Mouse (Mus musculus) cortical plate, adult 2 months (tissue): ENCODE results near the gene Dmrtb1. TPM values are rescaled to one million over a fixed set of nuclear protein-coding genes. Genes with fewer than 3 reads are reported as not detected.

ENCODE experiments used
- H3K27ac ChIP-seq: fragments of 200-500 bp; 2 replicates; pipeline ENCODE4 v1.5.1; 2012; ENCODE audit warnings: low read length, control low read depth, inconsistent platforms; ENCODE audit not compliant: insufficient read depth
- H3K4me1 ChIP-seq: fragments of 200-500 bp; 2 replicates; pipeline ENCODE4 v1.6.1; 2011; ENCODE audit warnings: low read length; ENCODE audit not compliant: control insufficient read depth, insufficient read depth
- H3K4me3 ChIP-seq: fragments of 200-500 bp; 2 replicates; pipeline ENCODE4 v1.5.1; 2011; ENCODE audit warnings: mild to moderate bottlenecking, low read length, control low read depth; ENCODE audit not compliant: insufficient read depth
- CTCF ChIP-seq: fragments of 200-500 bp; IDR thresholded peaks from 2 replicates; pipeline ENCODE4 v1.5.1; 2011; ENCODE audit warnings: mild to moderate bottlenecking, control low read depth, low read length; ENCODE audit not compliant: insufficient read depth; ENCODE audit errors: extremely low read depth
- POLR2A ChIP-seq: fragments of 200-500 bp; IDR thresholded peaks from 2 replicates; pipeline ENCODE4 v1.6.1; 2011; ENCODE audit warnings: mild to moderate bottlenecking, low read length, control low read depth; ENCODE audit not compliant: insufficient read depth; ENCODE audit errors: extremely low read depth
- polyA plus RNA-seq: library from polyadenylated mRNA; depleted of rRNA; stranded (reverse); fragments of >200 nt; gene quantifications from 2 replicates; pipeline ENCODE4 v1.2.3, GENCODE M21; 2012

Gene Dmrtb1
- polyA plus RNA-seq, 1 experiment: 1.6 TPM

DNA sequence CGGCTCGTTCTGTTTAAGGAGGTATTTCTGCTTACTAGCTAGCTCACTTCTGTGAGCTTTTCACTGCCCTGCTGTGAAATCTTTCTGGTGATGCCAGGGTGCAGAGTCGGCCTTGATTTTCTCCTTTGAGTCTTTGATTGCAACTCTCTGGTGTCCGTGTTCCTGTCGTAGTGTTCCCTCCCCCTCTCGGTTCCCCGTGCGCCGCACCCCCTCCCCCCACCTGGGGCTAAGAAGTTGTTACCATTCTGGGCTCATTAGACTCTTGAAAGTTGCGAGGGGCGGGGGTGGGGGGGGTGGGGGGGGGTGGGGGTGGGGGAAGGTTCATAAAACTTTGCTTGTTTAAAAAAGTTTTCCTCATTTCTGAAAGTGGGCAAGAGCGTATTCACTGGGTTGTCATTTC lies 3.1 kb upstream of the Dmrtb1 start:
- no peak overlapping the region for H3K4me3 ChIP-seq
- no peak overlapping the region for H3K27ac ChIP-seq
- TF ChIP-seq POLR2A: no peak
- no peak for TF ChIP-seq CTCF
- H3K4me1 ChIP-seq: no peaks in the 10 kb centered on the region

DNA sequence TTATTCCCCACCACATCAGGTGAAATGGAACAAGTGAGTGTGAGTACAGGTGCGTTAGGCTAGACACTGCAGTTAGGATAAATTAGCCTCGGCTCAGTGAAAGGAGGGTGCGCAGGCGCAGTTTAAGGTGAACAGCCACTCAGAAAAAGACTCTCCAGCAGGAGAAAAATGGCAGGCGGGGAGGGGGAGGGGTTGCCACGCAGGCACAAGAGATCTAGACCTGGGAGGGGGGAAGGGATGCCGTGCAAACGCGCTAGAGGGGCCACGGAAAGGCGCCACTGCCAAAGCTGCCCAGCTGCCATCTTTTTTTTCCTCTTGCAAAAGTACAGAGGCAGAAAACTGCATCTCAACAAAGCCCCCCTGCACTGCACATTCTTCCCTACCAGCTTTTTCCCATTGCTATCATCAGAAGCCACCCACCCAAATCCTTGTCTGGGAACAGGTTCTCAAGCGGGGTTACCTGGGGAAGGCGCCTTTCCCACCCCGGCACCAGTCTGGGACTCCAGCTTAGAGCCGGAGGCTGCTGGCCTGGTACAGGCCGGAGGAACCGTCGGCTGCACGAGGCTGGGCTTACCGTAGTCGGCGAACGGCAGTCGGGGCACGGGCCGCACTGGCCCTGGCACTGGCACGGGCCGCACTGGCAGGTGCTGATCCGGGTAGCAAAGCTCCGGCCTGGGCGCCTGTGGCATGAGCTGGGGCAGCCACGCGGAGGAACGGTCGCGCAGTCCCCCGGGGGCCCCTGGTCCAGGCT lies 849 bp downstream of the Dmrtb1 start:
- TF ChIP-seq POLR2A (no peak), CTCF (no peak)
- H3K4me3 ChIP-seq: no peak overlapping the region

DNA sequence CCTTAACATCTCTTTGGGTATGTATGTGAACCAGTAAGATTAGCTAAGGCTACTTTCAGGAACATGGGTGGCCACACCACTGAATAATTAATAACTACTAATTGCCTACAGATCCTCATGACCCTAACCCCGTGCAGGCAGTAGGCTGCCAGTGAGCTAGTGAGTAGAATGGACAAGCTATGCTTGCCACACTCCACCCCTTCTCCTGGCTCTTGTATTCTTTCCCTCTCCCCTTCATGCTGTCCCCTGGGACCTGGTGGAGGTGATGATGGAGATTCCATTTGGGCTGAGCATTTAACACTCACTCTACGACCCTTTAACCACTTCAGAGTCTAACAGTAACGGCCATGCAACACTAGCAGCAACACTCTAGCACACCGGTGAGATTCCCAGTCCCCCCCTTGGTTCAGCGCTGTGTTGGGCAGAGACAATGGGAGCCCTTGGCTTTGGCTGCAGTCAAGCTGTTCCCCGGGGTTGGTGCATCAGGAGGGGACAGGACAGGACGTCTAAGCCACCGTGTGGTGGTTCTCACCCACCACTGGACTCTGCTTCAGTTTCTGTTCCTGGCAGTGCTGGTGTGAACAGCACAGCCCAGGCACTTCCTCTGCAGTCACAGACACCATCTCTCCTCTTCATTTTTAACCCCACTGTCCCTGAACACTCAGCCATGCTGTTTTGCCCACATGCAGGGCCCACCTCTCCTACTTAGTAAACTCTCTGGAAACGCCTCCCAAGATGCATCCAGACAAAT lies 2.8 kb downstream of the Dmrtb1 start:
- no peak overlapping the region for H3K27ac ChIP-seq

More for the DNA sequence above, 849 bp downstream of the Dmrtb1 start:
- Histone ChIP-seq H3K4me1 (no peaks in the 10 kb centered on the region), H3K27ac (no peak overlapping the region)

DNA sequence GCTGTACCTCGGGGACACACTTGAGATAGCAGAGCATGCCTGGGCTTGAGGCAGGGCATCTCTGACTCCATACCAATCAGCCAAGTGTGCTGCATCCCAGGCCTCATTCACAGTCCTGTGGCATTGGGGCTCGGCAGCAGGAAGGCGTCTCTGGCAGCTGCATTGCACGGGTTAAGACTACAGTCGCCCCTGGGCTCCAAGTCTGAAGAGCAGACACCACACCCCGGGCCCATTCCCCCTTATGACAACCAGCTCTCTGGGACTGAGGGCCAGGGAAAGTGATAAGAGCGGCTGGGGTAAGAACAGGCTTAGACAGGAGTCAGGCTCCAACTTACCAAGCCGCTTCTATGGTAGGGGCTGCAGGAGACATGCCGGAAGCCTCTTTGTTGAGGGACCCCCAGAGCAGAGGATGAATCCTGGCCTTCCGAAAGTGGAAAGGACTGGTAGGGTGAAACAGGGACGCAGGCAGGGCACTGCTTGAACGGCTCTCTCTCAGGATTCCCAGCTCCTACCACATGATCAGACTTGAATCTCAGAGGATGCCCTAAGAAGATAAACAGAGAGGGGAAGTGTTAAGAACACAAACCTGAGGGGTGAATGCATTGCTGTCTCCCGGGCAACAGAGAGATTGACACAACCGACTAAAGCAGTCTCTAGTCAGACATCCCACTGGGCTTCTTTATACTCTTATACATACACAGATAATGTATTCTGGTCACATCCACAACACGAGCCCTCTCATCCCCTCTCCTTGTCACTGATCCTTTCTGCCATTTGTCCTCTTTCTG lies 3.5 kb downstream of the Dmrtb1 start:
- TF ChIP-seq CTCF (no peak), POLR2A (no peak)
- peaks cover 2% of the 10 kb centered on the region; the same call in 1 of the 2 replicates for H3K4me1 ChIP-seq
- H3K27ac ChIP-seq: no peak overlapping the region
- H3K4me3 ChIP-seq: no peak overlapping the region

More for the DNA sequence above, 2.8 kb downstream of the Dmrtb1 start:
- no peak for TF ChIP-seq POLR2A
- no peak for TF ChIP-seq CTCF
- H3K4me1 ChIP-seq: no peaks in the 10 kb centered on the region
- no peak overlapping the region for H3K4me3 ChIP-seq

DNA sequence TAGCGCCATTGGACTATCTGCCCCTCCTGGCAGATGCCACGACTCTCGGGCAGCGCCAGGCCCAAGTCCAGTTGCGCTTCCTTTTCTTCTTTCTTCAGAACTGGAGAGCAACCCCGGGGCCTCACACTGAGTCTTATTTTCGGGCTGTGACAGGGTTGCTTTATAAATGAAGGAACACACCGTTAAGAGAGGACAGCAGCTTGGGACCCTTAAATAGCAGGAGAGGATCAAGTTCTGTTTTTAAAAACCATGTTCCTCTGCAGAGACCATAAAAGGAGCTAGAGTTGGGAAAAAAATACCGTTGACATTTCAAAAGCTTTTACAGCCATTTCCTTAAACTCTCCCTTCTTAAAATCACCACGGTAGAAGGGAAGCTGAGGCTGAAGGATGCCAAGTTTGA lies 8.4 kb downstream of the Dmrtb1 start:
- TF ChIP-seq POLR2A (no peak), CTCF (no peak)
- Histone ChIP-seq H3K4me1 (peaks cover 4% of the 10 kb centered on the region; the same call in 1 of the 2 replicates), H3K4me3 (no peak overlapping the region), H3K27ac (peak overlapping the region; percentile 56)

DNA sequence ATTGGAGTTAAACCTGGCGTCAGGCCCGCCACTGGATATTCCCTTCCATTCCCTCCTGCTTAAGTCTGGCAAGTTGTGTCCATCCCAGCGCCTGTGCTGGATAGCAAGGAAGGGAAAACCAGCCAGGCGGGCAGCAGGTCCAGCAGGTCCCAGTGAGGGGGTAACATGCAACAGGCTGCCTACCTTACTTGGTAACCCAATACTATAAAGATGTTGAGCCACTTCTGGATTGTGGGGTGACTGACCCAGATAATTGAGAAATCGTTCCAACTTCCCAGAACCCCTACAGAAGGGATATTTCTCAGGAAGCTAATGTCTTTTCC lies 9.7 kb downstream of the Dmrtb1 start:
- Histone ChIP-seq H3K4me3 (no peak overlapping the region), H3K27ac (no peak overlapping the region), H3K4me1 (peaks cover 4% of the 10 kb centered on the region; the same call in 1 of the 2 replicates)
- TF ChIP-seq POLR2A (no peak), CTCF (no peak)

DNA sequence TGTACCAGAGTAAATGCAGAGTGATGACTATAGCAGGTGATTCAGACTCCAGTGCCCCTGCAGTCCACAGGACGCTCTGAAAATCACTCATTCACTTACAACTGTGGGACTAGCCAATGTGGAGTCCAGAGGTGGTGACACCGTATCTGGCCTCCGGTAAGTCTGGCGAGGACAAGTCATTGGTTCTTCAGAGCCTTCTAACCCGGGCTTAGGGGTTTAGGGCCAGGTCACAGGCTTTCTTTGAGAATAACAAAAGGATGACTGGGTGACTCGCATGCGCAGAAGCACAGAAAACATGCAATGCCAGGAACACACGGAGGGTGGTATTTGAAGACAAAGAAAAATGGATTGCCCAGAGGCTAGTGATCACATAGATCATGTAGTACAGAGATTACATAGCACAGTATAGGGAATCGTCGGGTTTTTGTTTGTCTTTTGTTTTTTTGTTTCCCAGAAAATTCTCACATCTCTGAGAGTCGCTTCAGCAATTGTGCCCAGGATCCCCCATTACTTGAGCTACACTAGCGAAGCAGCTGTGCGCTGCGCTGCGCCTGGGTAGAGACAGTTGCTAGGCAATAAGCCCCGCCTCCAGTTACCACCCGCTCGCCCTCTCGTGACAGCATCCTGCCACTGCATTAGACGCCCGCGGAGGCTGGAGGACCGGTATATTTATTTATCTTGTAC lies 10.2 kb downstream of the Dmrtb1 start:
- Histone ChIP-seq H3K4me1 (peaks cover 4% of the 10 kb centered on the region; the same call in 1 of the 2 replicates), H3K4me3 (no peak overlapping the region)
- TF ChIP-seq CTCF (peak; percentile 42), POLR2A (peak; percentile 73; the same call in 1 of the 2 replicates)

DNA sequence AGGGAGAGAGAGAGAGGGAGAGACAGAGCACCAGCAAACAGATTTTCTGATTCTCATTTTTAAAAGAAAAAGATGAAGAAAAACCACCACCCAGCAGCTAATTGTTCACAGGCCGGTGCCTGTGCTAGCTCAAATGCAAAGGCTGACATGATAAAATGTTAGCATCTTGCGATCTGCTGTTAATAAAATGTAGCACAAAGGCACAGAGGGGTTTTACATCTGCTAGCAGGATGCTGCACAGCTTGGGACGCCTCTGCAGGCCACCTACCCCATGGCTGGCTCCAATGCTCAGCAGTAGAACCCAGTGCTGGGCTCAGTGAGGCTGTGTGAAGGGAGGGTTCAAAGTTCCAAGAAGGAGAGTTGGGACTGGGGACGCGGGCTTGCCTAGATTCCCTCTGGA lies 13.3 kb downstream of the Dmrtb1 start:
- Histone ChIP-seq H3K27ac (no peak overlapping the region), H3K4me1 (0 out of 2 replicates have a peak, but pooled peaks cover 1% of the 10 kb centered on the region), H3K4me3 (no peak overlapping the region)
- TF ChIP-seq CTCF (no peak), POLR2A (no peak)

More for the DNA sequence above, 10.2 kb downstream of the Dmrtb1 start:
- no peak overlapping the region for H3K27ac ChIP-seq

DNA sequence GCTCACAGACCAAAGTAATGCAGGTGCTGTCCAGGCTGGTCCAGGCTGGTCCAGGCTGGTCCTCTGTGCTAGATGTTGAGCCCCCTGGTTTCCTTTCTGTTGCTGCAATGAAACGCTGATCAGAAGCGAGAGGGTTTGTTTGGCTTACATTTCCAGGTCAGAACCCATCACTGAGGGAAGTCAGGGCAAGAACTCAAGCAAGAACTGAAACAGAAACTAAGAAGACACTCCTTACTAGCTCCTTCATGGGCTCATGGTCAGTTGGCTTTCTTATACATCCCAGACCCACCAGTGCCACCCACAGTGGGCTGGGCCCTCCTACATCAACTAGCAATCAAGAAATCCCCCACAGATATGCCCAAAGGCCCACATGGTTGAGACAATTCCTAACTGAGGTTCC lies 15.5 kb downstream of the Dmrtb1 start:
- no peak overlapping the region for H3K27ac ChIP-seq
- TF ChIP-seq CTCF: no peak
- no peak for TF ChIP-seq POLR2A
- no peak overlapping the region for H3K4me3 ChIP-seq
- no peaks in the 10 kb centered on the region for H3K4me1 ChIP-seq
